Mouse (Mus musculus) C2C12 (cell line): ENCODE data around the gene Prkcz. TPM values are rescaled to one million over a fixed set of nuclear protein-coding genes. Genes with fewer than 3 reads are reported as not detected.
A peak's percentile ranks its signal among the peaks of the same experiment; 100 is the strongest.

ENCODE experiments used
- H3K27me3 ChIP-seq: one replicate; pipeline ENCODE4 v1.6.1; 2011; ENCODE audit not compliant: control insufficient read depth, insufficient read depth, insufficient read length
- H3K36me3 ChIP-seq: one replicate; pipeline ENCODE4 v1.6.1; 2011; ENCODE audit not compliant: control insufficient read depth, insufficient read depth
- H3K4me3 ChIP-seq: one replicate; pipeline ENCODE4 v1.5.1; 2011; ENCODE audit warnings: mild to moderate bottlenecking, control low read depth; ENCODE audit not compliant: poor library complexity, insufficient read depth, severe bottlenecking
- H3K79me2 ChIP-seq: one replicate; pipeline ENCODE4 v1.6.1; 2011; ENCODE audit not compliant: control insufficient read depth, insufficient read depth
- H3K79me3 ChIP-seq: one replicate; pipeline ENCODE4 v1.6.1; 2011; ENCODE audit warnings: low read depth, control low read depth
- H3ac ChIP-seq: one replicate; pipeline ENCODE3; 2011; ENCODE audit warnings: low read depth; ENCODE audit not compliant: control insufficient read depth, insufficient read length
- CEBPB ChIP-seq: IDR thresholded peaks from one replicate; pipeline ENCODE4 v1.6.1; 2011; ENCODE audit warnings: low read depth, mild to moderate bottlenecking, control low read depth, moderate library complexity
- CTCF ChIP-seq: IDR thresholded peaks from one replicate; pipeline ENCODE4 v1.5.1; 2011; ENCODE audit not compliant: control insufficient read depth, insufficient read depth, insufficient read length
- FOSL1 ChIP-seq: IDR thresholded peaks from one replicate; pipeline ENCODE4 v1.8.0; 2011; ENCODE audit warnings: mild to moderate bottlenecking, low read length; ENCODE audit not compliant: poor library complexity, insufficient read depth, severe bottlenecking
- MAX ChIP-seq: IDR thresholded peaks from one replicate; pipeline ENCODE4 v1.6.1; 2011; ENCODE audit warnings: mild to moderate bottlenecking, control low read depth
- MYOD1 ChIP-seq: IDR thresholded peaks from one replicate; pipeline ENCODE4 v1.6.1; 2011; ENCODE audit warnings: low read depth; ENCODE audit not compliant: control insufficient read depth, insufficient read length
- MYOG ChIP-seq: IDR thresholded peaks from one replicate; pipeline ENCODE4 v1.6.1; 2011; ENCODE audit not compliant: control insufficient read depth, insufficient read length; ENCODE audit errors: extremely low read depth
- USF1 ChIP-seq: IDR thresholded peaks from one replicate; pipeline ENCODE4 v1.6.1; 2011; ENCODE audit warnings: low read depth, mild to moderate bottlenecking, control low read depth, moderate library complexity
- polyA plus RNA-seq: library from polyadenylated mRNA; unstranded; fragments of >200 nt; fragmentation: generic; extraction: Trizol; gene quantifications from one replicate; pipeline ENCODE4 v1.2.1, GENCODE M21; 2012; ENCODE audit warnings: missing spikeins

Prkcz gene
- polyA plus RNA-seq, 1 experiment, result 0.06 TPM

DNA sequence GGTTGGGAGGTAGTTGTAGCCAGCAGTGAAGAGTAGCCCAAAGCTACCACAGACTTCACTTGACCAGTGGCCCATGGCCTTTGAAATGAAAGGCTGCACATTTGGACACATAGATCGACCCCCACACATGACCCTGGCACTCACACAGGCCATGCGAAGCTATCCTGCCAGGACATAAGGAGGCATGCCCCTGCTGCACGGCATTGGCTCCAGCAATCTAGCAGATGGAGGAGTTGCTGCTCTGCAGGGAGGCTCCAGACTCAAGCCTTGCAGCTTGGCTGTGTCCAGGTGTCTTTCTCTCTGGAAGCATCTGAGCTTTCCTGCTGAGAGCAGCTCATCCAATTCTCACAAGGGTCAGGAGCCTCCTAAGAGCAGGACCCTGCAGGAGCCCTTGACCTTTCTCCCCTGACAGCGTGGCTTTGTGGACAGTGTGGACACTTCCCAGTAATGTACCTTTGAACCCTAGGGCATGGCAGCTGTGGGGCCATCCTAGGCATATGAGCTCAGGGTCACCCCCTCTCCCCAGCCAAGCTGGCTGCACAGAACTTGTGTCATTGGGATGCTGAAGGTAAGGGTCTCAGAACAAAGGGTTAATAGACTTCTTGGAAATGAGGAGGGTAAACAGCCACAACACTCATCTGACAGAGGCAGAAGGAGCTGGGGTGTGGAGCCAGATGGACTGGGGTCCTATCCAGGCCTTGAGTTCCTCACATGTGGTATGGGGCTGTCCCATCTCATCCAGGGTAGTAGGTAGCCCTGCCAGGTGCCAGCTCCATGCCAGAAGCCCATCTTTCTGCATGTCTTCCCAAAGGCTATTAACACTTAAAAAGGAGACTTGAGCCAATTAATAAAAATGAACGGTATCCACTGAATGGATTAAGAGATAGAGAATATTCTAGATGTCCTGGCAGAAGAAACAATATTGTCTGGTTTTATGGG is 10.9 kb upstream of the Prkcz start:
- H3K79me2 ChIP-seq, result no peaks in the 10 kb centered on the region
- peaks cover 75% of the 10 kb centered on the region for H3K27me3 ChIP-seq
- no peak overlapping the region for H3K4me3 ChIP-seq
- H3ac ChIP-seq, result no peak overlapping the region
- no peaks in the 10 kb centered on the region for H3K79me3 ChIP-seq
- TF ChIP-seq MAX (no peak), CEBPB (no peak), MYOD1 (no peak), FOSL1 (no peak), USF1 (no peak), CTCF (no peak), MYOG (no peak)
- no peaks in the 10 kb centered on the region for H3K36me3 ChIP-seq

DNA sequence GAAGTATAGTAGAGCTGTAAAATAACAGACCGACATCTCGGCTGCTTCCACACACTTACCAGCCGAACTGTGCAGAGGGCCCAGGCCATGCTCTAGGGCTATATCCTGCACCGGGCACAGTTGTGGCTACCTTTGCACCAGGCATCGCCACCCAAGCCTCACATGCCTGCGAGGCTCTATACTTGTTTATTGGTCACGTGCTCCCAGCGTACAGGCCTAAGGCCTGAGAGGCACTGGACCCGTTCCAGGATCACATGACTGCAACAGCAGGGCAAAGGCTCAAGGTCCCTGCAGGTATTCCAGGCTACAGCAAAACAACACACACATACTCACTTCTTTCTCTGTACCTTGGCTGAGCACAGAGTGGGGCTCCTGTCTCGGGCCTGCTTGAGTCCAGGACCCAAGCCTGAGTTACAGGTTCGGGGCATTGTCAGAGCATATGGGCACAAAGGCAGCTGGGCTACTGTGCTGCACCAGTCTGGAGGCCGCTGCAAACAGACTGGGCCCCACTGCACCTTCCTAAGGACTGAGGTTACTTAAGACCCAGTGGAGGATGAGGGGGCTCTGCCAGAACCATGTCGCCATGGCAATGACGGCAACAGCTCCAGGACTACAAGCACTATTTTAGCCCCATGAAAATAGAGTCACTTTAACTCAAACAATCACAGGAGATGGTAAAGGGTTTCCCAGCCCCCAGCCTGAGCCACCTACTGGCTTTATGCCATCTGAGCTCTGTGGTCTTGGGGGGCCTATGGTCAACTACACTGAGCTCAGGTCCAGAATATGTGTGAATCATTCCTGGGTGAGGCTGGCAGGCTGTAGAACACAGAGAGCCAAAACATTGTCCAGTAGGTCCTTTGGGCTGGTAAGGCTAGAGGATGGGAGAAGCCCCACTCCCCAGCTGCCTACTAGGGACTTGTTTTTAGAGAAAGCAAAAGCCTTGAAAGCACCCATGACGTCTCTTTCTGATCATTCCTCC is 9.9 kb upstream of the Prkcz start:
- Histone ChIP-seq H3K36me3 (no peaks in the 10 kb centered on the region), H3K79me3 (no peaks in the 10 kb centered on the region), H3ac (no peak overlapping the region), H3K79me2 (no peaks in the 10 kb centered on the region), H3K27me3 (peaks cover 75% of the 10 kb centered on the region), H3K4me3 (no peak overlapping the region)
- TF ChIP-seq MYOG (no peak), FOSL1 (no peak), CTCF (no peak), CEBPB (no peak), USF1 (peak; percentile 30), MAX (no peak), MYOD1 (no peak)

DNA sequence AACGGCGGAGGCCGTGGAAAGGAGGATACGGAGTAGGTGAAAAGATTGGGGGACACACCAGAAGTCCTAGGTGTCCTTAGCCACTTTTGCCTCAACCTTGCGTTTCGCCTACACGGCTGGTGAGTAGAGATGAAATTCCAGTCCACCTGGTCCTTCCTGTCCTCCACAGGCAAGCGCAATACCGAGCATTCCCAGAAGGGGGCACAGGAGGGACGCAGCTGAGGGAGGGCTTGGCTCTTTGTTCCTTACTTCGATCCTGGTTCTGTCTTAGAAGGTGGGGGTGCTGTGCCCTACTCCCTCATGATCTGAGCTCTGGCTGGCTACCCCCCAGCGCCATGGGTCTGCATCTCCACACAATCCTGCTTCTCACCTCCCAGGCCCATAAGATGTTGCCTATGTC is 7.5 kb upstream of the Prkcz start:
- Histone ChIP-seq H3K36me3 (no peaks in the 10 kb centered on the region), H3K4me3 (no peak overlapping the region), H3K79me3 (no peaks in the 10 kb centered on the region), H3K79me2 (no peaks in the 10 kb centered on the region), H3K27me3 (peaks cover 76% of the 10 kb centered on the region), H3ac (no peak overlapping the region)
- TF ChIP-seq MYOD1, result no peak
- TF ChIP-seq CTCF, result peak; percentile 59

DNA sequence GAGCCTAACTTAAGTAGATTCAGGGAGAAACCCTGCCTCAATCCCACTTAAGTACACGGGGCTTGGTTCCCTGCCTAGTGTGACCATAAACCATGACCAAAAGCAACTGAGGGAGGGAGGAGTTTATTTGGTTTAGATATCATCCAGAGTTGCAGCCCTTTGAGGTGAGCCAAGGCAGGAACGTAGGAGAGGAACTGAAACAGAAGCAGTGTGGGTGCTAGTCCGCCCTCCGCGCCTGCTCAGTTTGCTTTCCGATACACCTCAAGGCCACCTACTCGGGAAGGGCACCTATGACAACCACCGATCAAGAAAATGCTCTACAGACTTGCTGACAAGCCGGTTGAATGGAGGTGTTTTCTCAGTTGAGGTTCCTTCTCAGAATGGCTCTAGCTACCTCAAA is 6.6 kb upstream of the Prkcz start:
- Histone ChIP-seq H3K79me3 (no peaks in the 10 kb centered on the region), H3K36me3 (no peaks in the 10 kb centered on the region), H3K79me2 (no peaks in the 10 kb centered on the region), H3ac (no peak overlapping the region), H3K27me3 (peaks cover 81% of the 10 kb centered on the region), H3K4me3 (no peak overlapping the region)
- TF ChIP-seq MYOG, result no peak
- no peak for TF ChIP-seq MAX
- no peak for TF ChIP-seq MYOD1
- no peak for TF ChIP-seq USF1
- TF ChIP-seq CEBPB, result no peak
- TF ChIP-seq FOSL1, result no peak
- TF ChIP-seq CTCF, result no peak

DNA sequence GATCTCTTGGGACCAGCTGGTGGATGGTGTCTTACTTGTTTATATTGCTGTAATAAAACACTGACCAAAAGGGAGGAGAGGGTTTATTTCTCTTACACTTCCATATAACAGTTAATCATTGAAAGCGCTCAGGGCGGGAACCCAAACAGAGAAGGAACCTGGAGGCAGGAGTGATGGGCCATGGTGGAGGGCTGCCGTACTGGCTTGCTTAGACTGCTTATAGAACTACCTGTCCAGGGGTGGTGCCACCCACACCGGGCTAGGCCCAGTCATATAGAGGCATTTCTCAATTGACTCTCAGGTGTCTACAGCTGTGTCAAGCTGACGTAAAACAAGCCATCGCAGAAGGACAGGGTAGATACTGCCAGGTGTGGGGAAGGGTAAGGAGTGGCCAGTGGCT is 5.6 kb upstream of the Prkcz start:
- Histone ChIP-seq H3K36me3 (no peaks in the 10 kb centered on the region), H3K27me3 (peaks cover 83% of the 10 kb centered on the region), H3ac (no peak overlapping the region), H3K79me3 (no peaks in the 10 kb centered on the region), H3K79me2 (no peaks in the 10 kb centered on the region), H3K4me3 (no peak overlapping the region)
- TF ChIP-seq CEBPB (no peak), CTCF (no peak), MYOG (no peak), FOSL1 (no peak), MAX (no peak), MYOD1 (no peak), USF1 (no peak)
